13 mouse cellular contexts compared by ENCODE assay signal in genomic region chr16:93056295-93056694, GRCm38 (mm10).
DNase-seq lines count a peak whose midpoint lies in the region.
"Had no signal": no experiment of that assay in that cellular context is flagged by ENCODE, and none has a peak within 500 bp of the region (broad histone marks: within the 10 kb centered on the region; RNA-seq: fewer than 3 reads in every experiment).

No protein-coding gene starts in this region.

- DNase-seq in Muller cell, postnatal 12 days (ENCODE audit: inconsistent ontology term), result peak; percentile 89
- DNase-seq in adipocyte (ENCODE audit: low spot score), result peak; percentile 17
- DNase-seq in gastrocnemius, adult 18-20 months (ENCODE audit: low spot score), result no peak
- DNase-seq in kidney, adult 8-10 months, result no peak
- no peak for DNase-seq in layer of hippocampus, adult 18-20 months (ENCODE audit: low spot score in 2 of 2)
- DNase-seq: adrenal gland, adult 2 months; adrenal gland, postnatal 10 days; adrenal gland, postnatal 25 days; cerebellum, adult 11-12 months; cerebellum, adult 2 months; cerebellum, adult 9-10 months; cerebellum, postnatal 10 days; cerebellum, postnatal 25 days had no signal

Comparison
In these comparisons a context has a peak if more than half of its experiments do, and no peak if none do; other contexts are left out.
1. DNase-seq: peak in Muller cell, postnatal 12 days (single experiment) and adipocyte (single experiment); none in gastrocnemius, adult 18-20 months (single experiment), kidney, adult 8-10 months (0 of 2) and layer of hippocampus, adult 18-20 months (0 of 2).